Mouse (Mus musculus) ES-Bruce4 (cell line): ENCODE measurements around the gene Ptges.

Experiments used
- CTCF ChIP-seq: IDR thresholded peaks from one replicate; pipeline ENCODE4 v1.8.1; 2011; ENCODE audit warnings: low read depth, low read length
- EP300 ChIP-seq: IDR thresholded peaks from 2 replicates; pipeline ENCODE4 v1.6.1; 2011; ENCODE audit warnings: low read depth, low read length; ENCODE audit not compliant: insufficient read depth
- POLR2A ChIP-seq: IDR thresholded peaks from one replicate; pipeline ENCODE4 v1.8.1; 2011; ENCODE audit warnings: low read length; ENCODE audit not compliant: insufficient read depth

DNA sequence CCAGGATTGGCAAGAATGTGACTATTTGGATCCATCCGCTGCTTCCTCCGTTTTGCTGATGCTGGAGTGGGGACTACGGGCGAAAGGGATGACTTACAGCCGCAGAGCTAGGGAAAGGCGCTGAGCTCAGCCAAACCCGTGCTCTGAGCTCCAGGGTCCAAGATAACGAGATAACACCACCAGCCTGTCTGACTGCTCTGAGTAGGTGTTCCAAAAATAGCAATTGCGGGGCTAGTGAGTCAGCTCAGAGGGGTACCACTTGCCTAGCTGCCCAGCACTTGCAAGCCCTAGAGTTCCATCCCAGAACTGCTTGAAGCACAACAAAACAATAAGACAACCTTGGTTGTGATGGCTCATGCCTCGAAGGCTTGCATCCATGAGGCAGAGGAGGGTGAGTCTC, 87.0 kb downstream of the Ptges start:
- no peak for TF ChIP-seq CTCF
- TF ChIP-seq POLR2A = no peak
- TF ChIP-seq EP300 = no peak
